Mouse (Mus musculus): ENCODE measurements at regions not wholly inside any gene's neighbourhood (a gene's known extent, or its start where the extent isn't known, plus 50 kb on each side); places are given as distances from the start of the nearest gene placed in this dataset.
A peak's percentile ranks its signal among the peaks of the same experiment; 100 is the strongest.

DNA sequence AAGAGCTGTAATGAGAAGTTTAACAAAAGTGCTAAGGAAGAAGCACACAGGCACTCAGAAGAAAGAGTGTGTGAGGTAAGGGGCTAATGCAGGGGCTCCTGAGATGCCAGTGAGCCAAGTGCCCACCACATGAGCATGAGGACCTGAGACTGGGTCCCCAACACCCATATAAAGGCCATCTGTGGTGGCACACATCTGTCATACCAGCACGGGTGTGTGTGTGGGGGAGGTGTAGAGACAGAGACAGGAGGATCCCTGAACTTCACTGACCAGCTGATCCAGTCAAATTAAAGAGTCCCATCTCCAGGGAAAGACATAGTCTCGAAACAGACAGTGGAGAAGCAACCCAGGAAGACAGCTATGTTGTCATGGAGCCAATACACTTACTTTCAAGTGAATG is 70.6 kb upstream of the Gli2 start:
- DNase-seq (ENCODE audit: low read depth, low spot score): no peak

DNA sequence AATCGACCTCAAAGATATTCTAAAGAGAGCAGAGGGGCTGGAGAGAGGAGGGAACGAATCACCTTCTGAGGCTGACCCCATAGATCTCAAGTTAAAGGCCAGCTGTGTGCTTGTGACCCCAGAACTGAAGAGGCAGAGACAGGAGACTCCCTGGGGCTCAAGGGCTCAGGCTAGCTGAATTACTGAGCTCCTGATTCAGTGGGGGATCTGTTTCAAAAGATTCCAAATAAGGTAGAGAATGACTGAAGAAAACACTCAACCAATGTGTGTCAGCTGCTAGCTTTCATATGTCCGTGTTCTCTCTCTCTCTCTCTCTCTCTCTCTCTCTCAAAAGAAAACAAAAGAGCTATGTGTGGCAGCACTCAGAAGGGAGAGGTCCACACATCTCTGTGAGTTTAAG is 70.0 kb upstream of the Gli2 start:
- no peak for DNase-seq (ENCODE audit: low read depth, low spot score)

DNA sequence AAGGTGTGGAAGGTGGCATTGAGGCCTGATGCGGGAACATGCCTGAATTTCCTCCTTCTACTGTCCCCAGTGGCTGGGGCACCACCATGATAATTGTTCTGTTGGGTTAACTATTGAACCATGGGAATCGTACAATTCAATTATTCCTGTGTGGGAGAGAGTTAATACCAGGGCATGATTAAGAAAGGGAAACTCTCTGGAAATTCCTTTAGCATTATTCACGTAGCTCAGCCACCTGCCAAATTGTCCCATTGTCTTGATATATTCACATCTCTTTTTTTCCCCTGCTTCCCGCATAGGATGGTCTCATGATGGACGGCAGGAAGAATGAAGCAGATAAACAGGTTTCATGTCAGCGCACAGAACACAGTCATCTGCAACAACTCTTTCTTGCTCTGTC is 69.6 kb upstream of the Gli2 start:
- no peak for DNase-seq (ENCODE audit: low read depth, low spot score)

DNA sequence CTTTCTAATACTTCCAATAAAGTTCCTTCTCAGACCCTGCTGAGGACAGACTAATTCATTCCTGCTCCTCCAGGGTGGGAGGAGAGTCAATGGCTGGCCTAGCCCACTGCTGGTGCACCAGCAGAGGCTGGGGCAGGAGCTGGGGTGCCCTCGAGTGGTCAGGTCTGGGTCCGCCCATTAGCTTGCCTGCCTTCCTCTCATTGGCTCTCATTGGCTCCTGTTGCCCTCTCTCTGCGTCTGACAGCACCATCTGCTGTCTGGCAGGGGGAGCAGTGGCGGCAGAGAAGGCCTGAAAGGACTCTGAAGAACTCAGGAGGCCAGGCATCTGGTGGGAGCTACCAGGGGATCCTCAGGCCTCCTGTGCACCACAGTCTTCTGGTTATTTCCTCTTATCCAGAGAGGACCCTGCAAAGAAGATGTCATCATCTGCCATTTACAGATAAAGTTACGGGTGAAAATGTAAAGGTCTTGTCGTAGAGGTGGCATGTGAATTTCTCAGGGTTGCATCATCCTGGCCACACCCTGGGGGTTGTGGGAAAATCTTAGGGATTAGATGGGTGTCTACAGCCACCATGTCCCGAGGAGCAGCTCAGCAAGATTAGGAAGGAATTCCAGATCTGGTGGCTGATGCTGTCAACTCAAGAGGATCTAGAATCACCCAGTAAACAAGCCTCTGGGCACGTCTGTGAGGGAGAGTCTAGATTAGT is 66.6 kb upstream of the Gli2 start:
- peak; percentile 39 for DNase-seq (ENCODE audit: low read depth, low spot score)

DNA sequence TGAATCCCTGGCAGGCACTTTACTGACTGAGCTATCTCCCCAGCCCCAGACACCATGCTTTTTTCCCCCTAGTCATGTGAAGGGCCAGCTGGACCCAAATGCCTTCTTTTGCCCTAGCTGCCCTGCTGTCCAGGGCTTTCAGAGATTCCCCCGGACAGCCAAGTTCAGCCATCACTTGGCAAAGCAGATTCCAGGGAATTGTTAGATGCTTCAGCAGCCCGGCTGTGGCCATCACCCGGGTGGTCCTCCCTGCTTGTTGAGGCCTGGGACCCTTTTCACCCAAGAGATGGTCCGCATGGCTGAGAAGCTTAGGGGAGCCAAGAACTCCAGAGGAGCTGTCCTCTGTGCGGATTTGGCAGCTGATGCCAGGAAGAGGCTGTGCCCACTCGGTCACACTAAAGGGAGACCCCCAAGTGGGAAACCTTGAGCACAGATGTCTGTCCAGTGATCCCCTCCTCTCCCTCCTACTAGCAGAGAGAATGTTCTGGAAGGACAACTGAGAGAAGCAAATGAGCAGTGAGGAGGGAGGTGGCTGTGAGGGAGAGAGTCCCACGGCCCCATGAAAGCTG is 61.8 kb upstream of the Gli2 start:
- no peak for DNase-seq (ENCODE audit: low read depth, low spot score)

DNA sequence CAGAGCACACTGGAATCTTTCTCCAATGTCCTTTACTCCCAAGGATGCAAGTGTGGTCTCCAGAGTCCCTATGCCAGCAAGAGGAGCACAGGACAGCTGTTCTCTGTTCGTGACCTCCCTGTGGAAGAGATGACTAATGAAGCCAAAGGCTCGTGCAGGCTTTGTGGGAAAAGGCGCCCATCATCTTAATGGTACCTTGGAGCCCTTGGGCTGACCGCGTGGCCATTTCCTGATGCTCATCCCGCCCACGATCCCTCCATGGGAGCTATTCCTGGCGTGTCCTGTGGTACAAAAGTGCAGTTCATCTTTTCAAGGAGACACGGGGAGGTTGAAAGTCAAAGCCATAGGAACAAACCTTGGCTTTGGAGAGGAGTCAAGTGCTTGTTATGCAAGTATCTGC is 55.2 kb upstream of the Gli2 start:
- DNase-seq (ENCODE audit: low read depth, low spot score): no peak

DNA sequence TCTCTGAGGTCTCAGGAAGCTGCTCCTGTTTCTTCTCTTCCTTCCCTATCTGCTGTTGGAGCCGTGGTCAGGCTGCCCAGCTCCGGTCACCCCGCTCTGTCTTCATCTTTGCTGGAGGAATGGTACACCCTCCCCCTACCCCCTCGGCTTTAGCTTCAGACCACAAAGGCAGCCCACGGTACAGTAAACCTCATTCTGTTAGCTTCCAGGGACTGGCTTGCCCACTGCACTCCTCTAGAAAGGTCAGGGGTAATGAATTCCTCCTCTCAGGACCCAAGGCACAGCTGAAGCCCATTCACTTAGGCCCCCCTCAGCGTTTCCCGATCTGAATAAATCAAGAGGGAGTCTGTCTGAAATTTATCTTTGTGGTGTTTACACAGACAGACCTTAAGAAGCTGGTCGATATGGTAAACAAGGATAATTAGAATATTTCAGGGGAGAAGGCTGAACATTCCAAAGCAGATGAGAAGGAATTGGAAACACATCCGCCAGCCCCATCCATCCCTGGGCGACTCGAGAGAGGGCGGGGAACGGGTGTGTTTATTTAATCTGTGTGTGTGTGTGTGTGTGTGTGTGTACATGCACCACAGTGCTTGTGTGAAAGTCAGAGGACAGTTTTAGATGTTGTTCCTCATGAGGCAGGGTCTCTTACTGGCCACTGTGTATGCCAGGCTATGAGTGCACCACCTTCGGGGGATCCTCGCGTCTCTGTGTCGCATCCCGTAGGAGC is 53.0 kb upstream of the Gli2 start:
- DNase-seq (ENCODE audit: low read depth, low spot score): no peak

Measured in WW6 (cell line).